Mouse (Mus musculus) C2C12 (cell line): Measurements from ENCODE around the gene Slc38a3. TPM values are rescaled to one million over a fixed set of nuclear protein-coding genes. Genes with fewer than 3 reads are reported as not detected.
A peak's percentile ranks its signal among the peaks of the same experiment; 100 is the strongest.

ENCODE experiments used
- H3K27me3 ChIP-seq: one replicate; pipeline ENCODE4 v1.6.1; 2011; ENCODE audit not compliant: control insufficient read depth, insufficient read depth, insufficient read length
- H3K36me3 ChIP-seq: one replicate; pipeline ENCODE4 v1.6.1; 2011; ENCODE audit not compliant: control insufficient read depth, insufficient read depth
- H3K4me3 ChIP-seq: one replicate; pipeline ENCODE4 v1.5.1; 2011; ENCODE audit warnings: mild to moderate bottlenecking, control low read depth; ENCODE audit not compliant: poor library complexity, insufficient read depth, severe bottlenecking
- H3K79me2 ChIP-seq: one replicate; pipeline ENCODE4 v1.6.1; 2011; ENCODE audit not compliant: control insufficient read depth, insufficient read depth
- H3K79me3 ChIP-seq: one replicate; pipeline ENCODE4 v1.6.1; 2011; ENCODE audit warnings: low read depth, control low read depth
- H3ac ChIP-seq: one replicate; pipeline ENCODE3; 2011; ENCODE audit warnings: low read depth; ENCODE audit not compliant: control insufficient read depth, insufficient read length
- CEBPB ChIP-seq: IDR thresholded peaks from one replicate; pipeline ENCODE4 v1.6.1; 2011; ENCODE audit warnings: low read depth, mild to moderate bottlenecking, control low read depth, moderate library complexity
- CTCF ChIP-seq: IDR thresholded peaks from one replicate; pipeline ENCODE4 v1.5.1; 2011; ENCODE audit not compliant: control insufficient read depth, insufficient read depth, insufficient read length
- FOSL1 ChIP-seq: IDR thresholded peaks from one replicate; pipeline ENCODE4 v1.8.0; 2011; ENCODE audit warnings: mild to moderate bottlenecking, low read length; ENCODE audit not compliant: poor library complexity, insufficient read depth, severe bottlenecking
- MAX ChIP-seq: IDR thresholded peaks from one replicate; pipeline ENCODE4 v1.6.1; 2011; ENCODE audit warnings: mild to moderate bottlenecking, control low read depth
- MYOD1 ChIP-seq: IDR thresholded peaks from one replicate; pipeline ENCODE4 v1.6.1; 2011; ENCODE audit warnings: low read depth; ENCODE audit not compliant: control insufficient read depth, insufficient read length
- MYOG ChIP-seq: IDR thresholded peaks from one replicate; pipeline ENCODE4 v1.6.1; 2011; ENCODE audit not compliant: control insufficient read depth, insufficient read length; ENCODE audit errors: extremely low read depth
- USF1 ChIP-seq: IDR thresholded peaks from one replicate; pipeline ENCODE4 v1.6.1; 2011; ENCODE audit warnings: low read depth, mild to moderate bottlenecking, control low read depth, moderate library complexity
- polyA plus RNA-seq: library from polyadenylated mRNA; unstranded; fragments of >200 nt; fragmentation: generic; extraction: Trizol; gene quantifications from one replicate; pipeline ENCODE4 v1.2.1, GENCODE M21; 2012; ENCODE audit warnings: missing spikeins

Slc38a3 gene
- polyA plus RNA-seq, 1 experiment: 0.01 TPM

DNA sequence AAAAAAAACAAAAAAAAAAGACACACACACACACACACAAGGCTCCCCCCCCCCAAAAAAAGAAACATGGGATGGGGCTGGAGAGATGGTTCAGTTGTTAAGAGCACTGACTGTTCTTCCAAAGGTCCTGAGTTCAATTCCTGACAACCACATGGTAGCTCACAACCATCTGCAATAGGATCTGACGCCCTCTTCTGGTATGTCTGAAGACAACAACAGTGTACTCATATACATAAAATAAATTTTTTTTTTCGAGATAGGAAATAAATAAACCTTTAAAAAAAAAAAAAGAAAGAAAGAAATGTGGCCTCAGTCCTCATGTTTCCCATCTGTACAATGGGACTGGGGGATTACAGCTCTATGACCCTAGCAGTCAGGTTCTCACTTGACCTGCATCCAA, 51.9 kb downstream of the Slc38a3 start:
- peaks cover 58% of the 10 kb centered on the region for H3K36me3 ChIP-seq
- no peaks in the 10 kb centered on the region for H3K27me3 ChIP-seq
- H3K79me3 ChIP-seq: peaks cover 5% of the 10 kb centered on the region
- peaks cover 25% of the 10 kb centered on the region for H3K79me2 ChIP-seq
- TF ChIP-seq USF1: no peak
- no peak for TF ChIP-seq FOSL1
- TF ChIP-seq MYOG: no peak
- no peak for TF ChIP-seq MYOD1
- TF ChIP-seq CTCF: no peak
- TF ChIP-seq MAX: no peak
- no peak for TF ChIP-seq CEBPB
- no peak overlapping the region for H3K4me3 ChIP-seq
- H3ac ChIP-seq: no peak overlapping the region

DNA sequence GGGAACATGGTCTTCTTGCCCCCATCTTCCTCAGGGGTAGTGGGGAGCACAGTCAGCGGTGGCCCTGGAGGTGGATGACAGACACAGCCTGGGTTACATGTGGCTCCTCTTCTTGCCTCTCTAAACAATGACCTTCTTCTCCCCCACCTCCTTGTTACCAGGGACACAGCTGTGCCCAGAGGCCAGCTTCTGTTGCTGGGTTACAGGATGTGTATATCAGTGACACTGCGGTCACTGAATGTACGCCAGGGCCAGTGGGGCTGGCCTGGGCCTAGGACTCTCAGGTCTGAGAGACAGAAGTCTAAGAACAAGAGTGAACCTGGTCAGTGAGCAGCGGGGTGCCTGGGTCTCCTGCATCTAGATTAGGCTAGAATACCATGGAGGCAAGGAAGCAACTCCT, 54.3 kb downstream of the Slc38a3 start:
- no peak overlapping the region for H3K4me3 ChIP-seq
- H3K79me3 ChIP-seq: no peaks in the 10 kb centered on the region
- peaks cover 54% of the 10 kb centered on the region for H3K36me3 ChIP-seq
- H3K27me3 ChIP-seq: no peaks in the 10 kb centered on the region
- peaks cover 11% of the 10 kb centered on the region for H3K79me2 ChIP-seq
- TF ChIP-seq MAX (no peak), MYOD1 (no peak), USF1 (no peak), CTCF (no peak), CEBPB (no peak), MYOG (no peak), FOSL1 (no peak)
- no peak overlapping the region for H3ac ChIP-seq

DNA sequence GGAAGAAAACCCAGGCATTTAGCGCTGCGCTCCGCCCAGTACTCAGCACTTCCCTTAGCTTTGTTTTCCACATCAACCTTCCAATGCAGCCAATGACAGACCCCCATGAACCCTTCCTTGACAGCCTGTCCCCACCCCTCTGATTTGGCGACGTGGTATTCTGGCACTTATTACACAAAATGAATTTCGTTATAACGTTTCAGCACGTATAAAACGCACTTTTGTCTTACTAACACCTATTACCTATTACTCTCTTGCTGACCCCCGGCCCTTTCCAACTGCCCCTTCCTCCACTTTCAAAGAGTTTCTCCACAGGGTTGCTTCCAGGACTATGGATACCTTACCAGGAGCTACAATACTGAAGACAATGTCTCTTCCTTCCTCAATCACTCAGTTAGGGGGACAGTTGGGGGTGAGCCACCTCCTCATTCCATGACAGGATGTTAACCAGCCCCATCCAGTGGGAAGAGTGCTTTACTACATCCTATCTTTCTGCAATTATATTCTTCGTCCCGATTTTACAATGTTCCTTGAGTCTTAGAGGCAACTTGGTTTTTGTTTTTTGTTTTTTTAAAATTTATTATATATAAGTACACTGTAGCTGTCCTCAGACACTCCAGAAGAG, 56.3 kb downstream of the Slc38a3 start:
- peaks cover 43% of the 10 kb centered on the region for H3K36me3 ChIP-seq
- TF ChIP-seq CEBPB: no peak
- TF ChIP-seq MAX: no peak
- TF ChIP-seq CTCF: no peak
- TF ChIP-seq FOSL1: no peak
- no peak for TF ChIP-seq USF1

DNA sequence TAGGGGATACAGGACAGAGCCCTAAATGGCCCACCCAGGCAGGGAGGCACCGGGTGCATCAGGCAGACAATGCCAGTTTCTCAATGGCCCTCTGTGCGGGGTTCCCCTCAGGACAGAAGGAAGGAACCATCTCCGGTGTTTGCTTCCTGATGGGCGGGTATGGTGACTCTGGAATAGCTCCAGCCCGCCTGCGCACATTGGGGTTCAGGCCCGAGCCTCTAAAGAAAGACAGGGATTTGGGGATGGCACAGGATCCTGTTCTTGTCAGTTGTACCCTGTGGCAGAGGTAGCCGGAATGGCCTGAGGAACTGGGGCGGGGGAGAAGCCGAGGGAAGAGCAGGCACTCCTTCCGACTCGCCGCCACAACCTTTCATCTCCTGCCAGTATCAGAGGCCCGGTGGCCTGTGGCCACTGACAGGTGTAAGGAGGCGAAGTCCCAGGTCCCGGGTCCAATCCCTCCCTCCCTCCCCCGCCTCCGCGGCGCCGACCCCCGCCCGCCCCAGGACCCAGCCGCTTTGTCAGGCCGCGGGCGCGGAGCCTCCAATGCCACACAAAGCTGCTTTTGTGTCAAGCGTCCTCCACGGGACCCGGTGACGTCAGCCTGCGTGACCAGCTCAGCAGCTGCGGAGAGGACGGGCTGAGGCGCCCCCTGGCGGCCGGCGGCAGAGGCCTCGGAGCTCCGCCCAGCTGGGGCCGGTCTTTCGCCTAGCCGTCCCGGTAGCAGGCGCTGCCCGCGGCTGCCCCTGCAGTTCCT, 57.0 kb downstream of the Slc38a3 start:
- H3K79me3 ChIP-seq: no peaks in the 10 kb centered on the region
- H3K79me2 ChIP-seq: no peaks in the 10 kb centered on the region
- H3K36me3 ChIP-seq: peaks cover 36% of the 10 kb centered on the region
- H3K4me3 ChIP-seq: no peak overlapping the region
- no peak for TF ChIP-seq MYOG
- TF ChIP-seq USF1: peak; percentile 25
- TF ChIP-seq MAX: peak; percentile 33
- TF ChIP-seq CTCF: peak; percentile 99
- TF ChIP-seq CEBPB: no peak
- no peak for TF ChIP-seq FOSL1
- peak; percentile 62 for TF ChIP-seq MYOD1
- no peak overlapping the region for H3ac ChIP-seq
- no peaks in the 10 kb centered on the region for H3K27me3 ChIP-seq

More for the DNA sequence above, 56.3 kb downstream of the Slc38a3 start:
- Histone ChIP-seq H3K4me3 (no peak overlapping the region), H3K27me3 (no peaks in the 10 kb centered on the region), H3ac (no peak overlapping the region), H3K79me3 (no peaks in the 10 kb centered on the region), H3K79me2 (peaks cover 6% of the 10 kb centered on the region)

DNA sequence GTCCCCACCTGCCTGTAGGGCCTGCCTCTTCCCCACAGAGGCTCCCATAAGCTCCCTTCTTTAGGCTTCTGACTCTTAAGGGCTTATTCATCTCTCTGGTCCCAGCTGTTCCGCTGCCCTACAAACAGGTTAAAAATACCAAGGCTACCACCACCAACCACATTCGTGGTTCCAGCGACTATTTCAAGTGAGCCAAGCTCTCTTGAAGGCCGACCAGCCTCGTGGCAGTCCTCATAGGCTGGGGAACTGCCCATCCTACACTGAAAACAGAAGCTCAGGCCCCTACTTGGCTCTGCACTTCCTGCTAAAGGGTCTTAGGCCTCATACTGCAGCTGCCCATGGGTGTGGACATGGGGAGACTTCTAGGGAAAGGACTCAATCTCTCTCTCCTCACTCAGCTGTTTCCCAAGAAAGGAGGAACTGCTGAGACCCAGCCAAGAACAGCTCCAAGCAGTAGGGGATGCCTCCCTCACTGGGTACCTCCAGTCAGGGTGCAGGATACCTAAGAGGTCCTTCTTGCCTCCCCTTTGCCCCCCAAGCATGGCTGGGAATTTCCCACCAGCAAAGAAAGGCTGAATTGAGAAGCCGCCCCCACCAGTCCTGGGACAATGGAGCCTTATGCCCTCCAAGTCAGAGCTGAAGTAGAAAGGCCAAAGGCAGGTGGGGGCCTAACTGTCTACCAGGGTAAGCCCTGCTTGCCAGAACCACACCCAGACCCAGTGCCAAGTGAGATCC, 57.7 kb downstream of the Slc38a3 start:
- H3K79me2 ChIP-seq: no peaks in the 10 kb centered on the region
- peaks cover 29% of the 10 kb centered on the region for H3K36me3 ChIP-seq
- H3K27me3 ChIP-seq: no peaks in the 10 kb centered on the region
- TF ChIP-seq MYOG (no peak), CEBPB (no peak), FOSL1 (no peak), MAX (no peak), MYOD1 (no peak), USF1 (no peak), CTCF (no peak)
- H3K79me3 ChIP-seq: no peaks in the 10 kb centered on the region
- H3ac ChIP-seq: no peak overlapping the region
- H3K4me3 ChIP-seq: no peak overlapping the region
